Mouse (Mus musculus): ENCODE measurements at regions not wholly inside any gene's neighbourhood (a gene's known extent, or its start where the extent isn't known, plus 50 kb on each side); places are given as distances from the start of the nearest gene placed in this dataset.

- no peak overlapping the region for H3K9ac ChIP-seq (ENCODE audit: insufficient read depth, low read depth)
- dilution Hi-C loops (cut with MboI; ENCODE audit: extremely low pct_ligation_motif_present, extremely low pct_unique_long_range_greater_than_20kb, low sequenced_read_pairs): no loop called here
These were observed 345.4 kb upstream of the Cdh4 start for GRCm38 (mm10) chr2:179096861-179097260.

GRCm38 (mm10) chr2:179099783-179100182 lies 342.4 kb upstream of the Cdh4 start:
- Histone ChIP-seq H3K27me3 (replicated peaks) (no peaks in the 10 kb centered on the region), H3K9ac (ENCODE audit: insufficient read depth, low read depth) (no peak overlapping the region)
- no peak for TF ChIP-seq CTCF (conservative IDR thresholded peaks at IDR 0.05 in 1 of 2, IDR thresholded peaks at IDR 0.05 in 1 of 2; ENCODE audit: low read depth in 2 of 2, low read length in 2 of 2)
- no peak for TF ChIP-seq E2F4 (IDR thresholded peaks at IDR 0.05; ENCODE audit: insufficient replicate concordance, low read depth, low read length)
- TF ChIP-seq CHD1 (IDR thresholded peaks at IDR 0.05; ENCODE audit: low read depth, low read length): no peak
- TF ChIP-seq ZNF384 (IDR thresholded peaks at IDR 0.05; ENCODE audit: low read depth, low read length): no peak
- TF ChIP-seq MYC (IDR thresholded peaks at IDR 0.05; ENCODE audit: low read depth, low read length): no peak
- no peak for TF ChIP-seq SMC3 (IDR thresholded peaks at IDR 0.05; ENCODE audit: low read depth, low read length)
- no peak for TF ChIP-seq TBP (conservative IDR thresholded peaks at IDR 0.05; ENCODE audit: low read depth, low read length)
- TF ChIP-seq BHLHE40 (IDR thresholded peaks at IDR 0.05; ENCODE audit: low read depth, low read length): no peak
- no peak for TF ChIP-seq POLR2A (IDR thresholded peaks at IDR 0.05; ENCODE audit: low read depth, low read length)
- TF ChIP-seq NRF1 (IDR thresholded peaks at IDR 0.05; ENCODE audit: low read depth, low read length): no peak
- no peak for TF ChIP-seq USF1 (IDR thresholded peaks at IDR 0.05; ENCODE audit: low read depth, low read length)
- no peak for TF ChIP-seq ETS1 (conservative IDR thresholded peaks at IDR 0.05; ENCODE audit: low read depth, low read length)
- TF ChIP-seq CHD2 (IDR thresholded peaks at IDR 0.05; ENCODE audit: low read length): no peak

More at GRCm38 (mm10) chr2:179096861-179097260, 345.4 kb upstream of the Cdh4 start:
- no peak overlapping the region for H3K4me2 ChIP-seq (ENCODE audit: insufficient read depth, low read depth, poor library complexity, severe bottlenecking)
- H3K27me3 ChIP-seq (replicated peaks): no peaks in the 10 kb centered on the region
- H3K9me3 ChIP-seq (replicated peaks; ENCODE audit: low read length): peaks cover 87% of the 10 kb centered on the region
- in situ Hi-C loops (cut with MboI; ENCODE audit: low pct_ligation_motif_present, low pct_unique_long_range_greater_than_20kb, low sequenced_read_pairs): no loop called here
- DNase-seq (ENCODE audit: extremely low read depth): no peak
- H3K4me1 ChIP-seq (ENCODE audit: control insufficient read depth in 1 of 2, insufficient read depth in 2 of 2): no peaks in the 10 kb centered on the region
- no peak overlapping the region for H3K4me3 ChIP-seq (replicated peaks in 1 of 3; ENCODE audit: low read depth in 2 of 3, low read length in 2 of 3, poor library complexity in 1 of 3)
- no peaks in the 10 kb centered on the region for H3K36me3 ChIP-seq (replicated peaks in 1 of 2; ENCODE audit: control insufficient read depth in 1 of 2, insufficient read depth in 1 of 2, low read length in 1 of 2)
- H3K79me2 ChIP-seq (replicated peaks; ENCODE audit: control insufficient read depth, extremely low read depth, insufficient read depth, poor library complexity, severe bottlenecking): no peaks in the 10 kb centered on the region
- no peak overlapping the region for H3K27ac ChIP-seq (ENCODE audit: insufficient read depth, low read depth)
- TF ChIP-seq NRF1 (IDR thresholded peaks at IDR 0.05; ENCODE audit: low read depth, low read length): no peak
- TF ChIP-seq JUND (conservative IDR thresholded peaks at IDR 0.05; ENCODE audit: low read depth, low read length): no peak

GRCm38 (mm10) chr2:179103114-179103513 lies 339.1 kb upstream of the Cdh4 start:
- in situ Hi-C loops (cut with MboI; ENCODE audit: low pct_ligation_motif_present, low pct_unique_long_range_greater_than_20kb, low sequenced_read_pairs): no loop called here
- no peak for TF ChIP-seq ZMIZ1 (IDR thresholded peaks at IDR 0.05; ENCODE audit: low read depth, low read length)
- no peak for TF ChIP-seq JUND (conservative IDR thresholded peaks at IDR 0.05; ENCODE audit: low read depth, low read length)
- no peak for TF ChIP-seq EP300 (IDR thresholded peaks at IDR 0.05; ENCODE audit: low read length)
- peaks cover 88% of the 10 kb centered on the region for H3K9me3 ChIP-seq (replicated peaks; ENCODE audit: low read length)

More at GRCm38 (mm10) chr2:179099783-179100182, 342.4 kb upstream of the Cdh4 start:
- DNase-seq (ENCODE audit: extremely low read depth): no peak
- no peak overlapping the region for H3K4me3 ChIP-seq (replicated peaks in 1 of 3; ENCODE audit: low read depth in 2 of 3, low read length in 2 of 3, poor library complexity in 1 of 3)
- H3K79me2 ChIP-seq (replicated peaks; ENCODE audit: control insufficient read depth, extremely low read depth, insufficient read depth, poor library complexity, severe bottlenecking): no peaks in the 10 kb centered on the region
- H3K4me1 ChIP-seq (ENCODE audit: control insufficient read depth in 1 of 2, insufficient read depth in 2 of 2): no peaks in the 10 kb centered on the region
- in situ Hi-C loops (cut with MboI; ENCODE audit: low pct_ligation_motif_present, low pct_unique_long_range_greater_than_20kb, low sequenced_read_pairs) (no loop called here), dilution Hi-C loops (cut with MboI; ENCODE audit: extremely low pct_ligation_motif_present, extremely low pct_unique_long_range_greater_than_20kb, low sequenced_read_pairs) (no loop called here)
- H3K36me3 ChIP-seq (replicated peaks in 1 of 2; ENCODE audit: control insufficient read depth in 1 of 2, insufficient read depth in 1 of 2, low read length in 1 of 2): no peaks in the 10 kb centered on the region
- no peak overlapping the region for H3K27ac ChIP-seq (ENCODE audit: insufficient read depth, low read depth)
- H3K4me2 ChIP-seq (ENCODE audit: insufficient read depth, low read depth, poor library complexity, severe bottlenecking): no peak overlapping the region
- peaks cover 88% of the 10 kb centered on the region for H3K9me3 ChIP-seq (replicated peaks; ENCODE audit: low read length)

More at GRCm38 (mm10) chr2:179103114-179103513, 339.1 kb upstream of the Cdh4 start:
- no peaks in the 10 kb centered on the region for H3K4me1 ChIP-seq (ENCODE audit: control insufficient read depth in 1 of 2, insufficient read depth in 2 of 2)
- no peaks in the 10 kb centered on the region for H3K79me2 ChIP-seq (replicated peaks; ENCODE audit: control insufficient read depth, extremely low read depth, insufficient read depth, poor library complexity, severe bottlenecking)
- no peak overlapping the region for H3K9ac ChIP-seq (ENCODE audit: insufficient read depth, low read depth)
- dilution Hi-C loops (cut with MboI; ENCODE audit: extremely low pct_ligation_motif_present, extremely low pct_unique_long_range_greater_than_20kb, low sequenced_read_pairs): no loop called here
- H3K36me3 ChIP-seq (replicated peaks in 1 of 2; ENCODE audit: control insufficient read depth in 1 of 2, insufficient read depth in 1 of 2, low read length in 1 of 2): no peaks in the 10 kb centered on the region
- no peak overlapping the region for H3K4me3 ChIP-seq (replicated peaks in 1 of 3; ENCODE audit: low read depth in 2 of 3, low read length in 2 of 3, poor library complexity in 1 of 3)
- no peak overlapping the region for H3K4me2 ChIP-seq (ENCODE audit: insufficient read depth, low read depth, poor library complexity, severe bottlenecking)
- DNase-seq (ENCODE audit: extremely low read depth): no peak
- no peaks in the 10 kb centered on the region for H3K27me3 ChIP-seq (replicated peaks)
- H3K27ac ChIP-seq (ENCODE audit: insufficient read depth, low read depth): no peak overlapping the region
